Mouse (Mus musculus) cortical plate, adult 2 months (tissue): ENCODE results near the gene Nmrk2.

Source experiments
- CTCF ChIP-seq: fragments of 200-500 bp; IDR thresholded peaks from 2 replicates; pipeline ENCODE4 v1.5.1; 2011; ENCODE audit warnings: mild to moderate bottlenecking, control low read depth, low read length; ENCODE audit not compliant: insufficient read depth; ENCODE audit errors: extremely low read depth
- POLR2A ChIP-seq: fragments of 200-500 bp; IDR thresholded peaks from 2 replicates; pipeline ENCODE4 v1.6.1; 2011; ENCODE audit warnings: mild to moderate bottlenecking, low read length, control low read depth; ENCODE audit not compliant: insufficient read depth; ENCODE audit errors: extremely low read depth

DNA sequence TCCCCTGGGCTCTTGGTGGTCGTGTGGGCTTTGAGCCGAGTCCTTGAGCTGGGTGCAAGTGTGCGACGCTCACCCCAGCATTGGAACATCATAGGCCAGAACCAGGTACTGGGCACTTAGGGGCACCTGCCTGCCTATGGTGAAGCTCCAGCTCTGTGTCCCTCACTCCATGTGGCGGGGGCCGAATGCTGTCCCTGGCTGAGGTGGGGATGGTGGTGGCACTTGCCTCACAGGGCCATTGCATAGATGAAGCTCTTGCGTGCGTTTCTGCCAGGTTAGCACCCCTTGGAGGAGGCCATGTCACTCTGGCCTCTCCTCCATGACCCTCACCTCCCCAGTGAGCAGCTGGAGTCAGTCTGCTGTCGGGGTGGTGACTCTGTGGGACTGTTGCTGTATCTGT lies 14.7 kb downstream of the Nmrk2 start:
- TF ChIP-seq CTCF (no peak), POLR2A (no peak)
